Mouse (Mus musculus) heart, postnatal 0 days (tissue): ENCODE measurements around the gene Adgrg5.

Experiments used
- CTCF ChIP-seq: IDR thresholded peaks from 2 replicates; pipeline ENCODE4 v1.5.1; 2016; ENCODE audit warnings: antibody characterized with exemption, control low read depth, low read depth
- EP300 ChIP-seq: IDR thresholded peaks from 2 replicates; pipeline ENCODE4 v1.6.1; 2016; ENCODE audit warnings: antibody characterized with exemption, low read depth

DNA sequence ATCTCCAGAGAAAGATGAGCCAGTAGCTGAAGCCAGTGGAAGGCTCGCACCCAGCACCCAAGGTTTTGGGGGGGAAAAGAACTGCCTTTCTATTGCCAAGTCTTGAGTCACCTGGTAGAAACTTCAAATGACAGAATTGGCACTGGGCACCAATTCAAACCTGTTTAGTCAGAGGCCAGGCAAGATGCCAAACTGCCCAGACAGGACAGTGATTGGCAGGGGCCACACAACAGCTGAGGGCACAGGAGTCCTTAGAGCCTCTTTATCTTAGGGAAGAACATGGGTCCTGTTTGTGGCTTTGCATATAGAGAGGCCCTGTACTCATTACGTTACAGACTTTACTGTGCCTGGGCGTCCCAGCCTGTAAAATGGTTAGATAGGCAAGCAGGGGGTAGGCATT lies 44.1 kb downstream of the Adgrg5 start:
- TF ChIP-seq EP300 (no peak), CTCF (no peak)
